Mouse (Mus musculus) CD4-positive naive resting alpha-beta T cell, adult 76 days (primary cell): ENCODE measurements around the gene Neurl3. TPM values are rescaled to one million over a fixed set of nuclear protein-coding genes. Genes with fewer than 3 reads are reported as not detected.

Experiments used
- total RNA-seq: library from RNA; stranded (reverse); gene quantifications from one replicate; pipeline ENCODE4 v1.2.4, GENCODE M21; 2023

Gene Neurl3
- total RNA-seq, result 149 TPM

GRCm38 (mm10) chr1:36274455-36274854 is at the start of gene Neurl3:
TSS of gene Neurl3 (minus strand) at chr1:36274679.

GRCm38 (mm10) chr1:36307495-36308280 is 33.2 kb upstream of the Neurl3 start, which contains the start of gene Arid5a:
TSS of gene Arid5a (plus strand) at chr1:36307733.

GRCm38 (mm10) chr1:36244058-36244827 is 30.2 kb downstream of the Neurl3 start, which contains the start of gene Uggt1:
TSS of gene Uggt1 (minus strand) at chr1:36244720.

Other genes starting within 250 kb of the Neurl3 start
- gene Hs6st1, start 206.3 kb downstream of the Neurl3 start, total RNA-seq, result 41.7 TPM
- 120 TPM for gene Uggt1, start 30.0 kb downstream of the Neurl3 start, total RNA-seq
- gene Arid5a, start 33.1 kb upstream of the Neurl3 start, total RNA-seq, result 906 TPM
- 104 TPM for gene Kansl3, start 94.5 kb upstream of the Neurl3 start, total RNA-seq
- gene Fer1l5, start 97.6 kb upstream of the Neurl3 start, total RNA-seq, result not detected
- gene Lman2l, start 170.6 kb upstream of the Neurl3 start, total RNA-seq, result 24.4 TPM
- 24.2 TPM for gene Cnnm4, start 196.9 kb upstream of the Neurl3 start, total RNA-seq
- 39.4 TPM for gene Cnnm3, start 237.2 kb upstream of the Neurl3 start, total RNA-seq